Mouse (Mus musculus): ENCODE measurements at regions not wholly inside any gene's neighbourhood (a gene's known extent, or its start where the extent isn't known, plus 50 kb on each side); places are given as distances from the start of the nearest gene placed in this dataset.

DNA sequence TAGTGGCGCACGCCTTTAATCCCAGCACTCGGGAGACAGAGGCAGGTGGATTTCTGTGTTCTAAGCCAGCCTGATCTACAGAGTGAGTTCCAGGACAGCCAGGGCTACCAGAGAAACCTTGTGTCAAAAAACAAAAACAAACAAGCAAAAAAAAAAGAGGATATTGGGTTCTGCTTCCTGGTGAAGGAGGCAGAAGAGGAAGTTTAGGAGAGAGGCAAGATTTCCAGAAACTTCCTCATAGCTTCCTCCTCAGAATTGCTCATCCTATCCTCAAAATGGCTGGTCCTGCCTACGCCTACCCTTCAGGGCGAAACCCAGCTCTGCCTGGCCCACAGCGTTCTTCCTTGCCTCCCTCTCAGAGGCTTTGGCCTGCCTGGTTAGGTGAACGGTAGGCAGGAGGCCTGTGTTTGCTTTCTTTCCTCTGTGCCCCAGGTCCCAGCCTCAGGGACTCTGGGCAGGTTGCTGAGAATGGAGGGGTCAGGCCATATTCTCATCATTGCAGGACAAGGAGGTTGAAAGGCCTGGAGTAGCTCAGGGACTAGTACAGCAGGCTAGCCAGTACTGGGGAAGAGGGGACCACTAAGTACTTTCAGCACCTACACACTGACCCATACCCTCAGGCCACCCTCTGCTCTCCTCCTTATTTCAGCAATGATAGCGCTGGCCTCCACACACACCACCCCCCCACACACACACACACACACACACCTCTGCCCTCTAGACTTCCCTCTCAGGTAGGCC, 79.6 kb downstream of the Zfp36l2 start:
- DNase-seq (ENCODE audit: low spot score in 2 of 2): no peak

DNA sequence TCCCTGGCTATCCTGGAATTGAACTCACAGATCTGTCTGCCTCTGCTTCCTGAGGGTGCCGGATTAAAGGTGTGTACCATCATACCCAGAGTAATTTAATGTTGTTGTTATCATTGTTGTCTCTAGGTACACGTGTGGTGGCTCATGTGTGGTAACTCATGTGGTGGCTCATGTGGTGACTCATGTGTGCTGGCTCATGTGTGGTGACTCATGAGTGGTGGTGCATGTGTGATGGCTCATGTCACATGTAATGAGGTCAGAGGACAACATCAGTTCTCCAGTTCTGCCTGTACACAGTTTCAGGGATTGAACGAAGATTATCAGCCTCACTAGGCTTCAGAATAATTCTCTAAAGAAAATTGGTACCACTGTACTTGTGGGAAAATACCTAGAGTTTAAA, 80.2 kb downstream of the Zfp36l2 start:
- no peak for DNase-seq (ENCODE audit: low spot score in 2 of 2)

DNA sequence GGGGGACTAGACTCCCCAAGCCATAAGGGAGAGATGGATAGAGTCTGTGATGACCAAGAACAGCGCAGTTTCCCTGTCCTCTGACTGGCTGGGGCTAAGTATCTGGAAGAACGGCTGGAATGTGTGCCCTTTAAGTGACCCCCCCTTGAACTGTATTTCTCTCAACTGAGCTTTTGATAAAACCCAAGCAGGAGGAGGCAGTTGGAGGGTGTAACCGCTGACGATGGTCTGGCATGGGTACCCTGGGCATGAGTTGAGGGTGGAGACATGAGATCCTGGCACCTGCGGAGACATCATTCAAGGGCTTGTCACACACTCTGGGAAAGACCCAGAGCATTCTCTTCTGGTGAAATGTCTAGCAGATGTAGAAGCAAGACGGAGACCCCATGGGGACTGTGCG, 83.5 kb downstream of the Zfp36l2 start:
- DNase-seq (ENCODE audit: low spot score in 2 of 2): no peak

DNA sequence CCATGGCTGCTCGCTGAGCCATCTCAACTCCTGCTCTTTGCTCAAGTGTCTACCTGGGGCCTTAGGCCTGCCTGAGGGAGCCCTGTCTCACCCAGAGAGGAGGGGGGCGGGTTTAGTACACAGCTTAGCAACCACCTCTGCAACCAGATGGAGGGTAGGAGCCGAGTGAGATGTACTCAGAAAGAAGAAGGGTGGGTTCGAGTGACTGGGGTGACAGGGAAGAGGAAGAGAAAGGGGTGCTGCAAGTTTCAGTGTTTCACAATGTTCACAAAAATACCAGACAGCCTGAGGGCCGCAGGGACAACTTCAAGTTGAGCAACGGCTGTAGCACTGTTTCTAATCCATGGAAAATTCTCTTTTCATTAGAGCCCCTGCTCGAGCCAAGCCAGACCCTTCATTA, 84.4 kb downstream of the Zfp36l2 start:
- DNase-seq (ENCODE audit: low spot score in 2 of 2): peak in 1 of 2 experiments; percentile 17

DNA sequence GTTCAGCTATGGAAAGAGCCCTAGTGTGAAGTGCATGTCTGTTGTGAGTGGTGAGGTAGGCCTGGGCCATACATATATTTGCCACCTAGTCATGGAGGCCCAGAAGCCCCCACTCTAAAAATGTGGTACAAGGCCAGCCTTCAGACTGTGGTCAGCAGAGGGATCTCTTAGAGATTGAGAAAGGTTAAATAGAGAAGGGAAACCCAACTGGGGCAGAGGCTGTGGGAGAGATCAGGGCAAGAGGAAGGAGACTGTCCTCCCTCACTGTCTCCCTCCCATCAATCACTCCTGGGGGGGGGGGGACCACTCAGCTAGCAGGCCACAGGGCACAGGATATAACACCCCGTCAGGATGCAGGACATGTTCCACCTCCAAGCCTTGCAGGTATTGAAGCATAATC, 86.1 kb downstream of the Zfp36l2 start:
- no peak for DNase-seq (ENCODE audit: low spot score in 2 of 2)

DNA sequence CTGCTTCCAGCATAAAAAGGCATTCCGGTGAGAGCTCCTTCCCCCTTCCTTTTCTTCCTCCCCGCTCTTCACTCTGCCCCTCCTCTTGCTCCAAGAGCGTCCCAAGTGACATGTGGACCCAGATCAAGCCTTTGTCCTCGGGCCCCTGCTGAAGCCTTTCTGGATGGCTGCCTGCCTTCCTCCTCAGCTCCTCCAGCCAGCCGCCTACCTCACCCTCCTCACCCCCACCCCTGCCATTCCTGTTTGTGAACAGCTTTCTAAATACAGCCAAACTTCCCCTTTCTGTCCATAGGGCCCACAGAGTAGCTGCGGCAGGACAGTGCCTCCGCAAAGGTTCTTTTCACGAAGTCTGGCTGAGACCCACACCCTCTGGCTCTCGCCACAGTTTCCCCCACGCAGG, 87.2 kb downstream of the Zfp36l2 start:
- DNase-seq (ENCODE audit: low spot score in 2 of 2): peak in 1 of 2 experiments; percentile 14

DNA sequence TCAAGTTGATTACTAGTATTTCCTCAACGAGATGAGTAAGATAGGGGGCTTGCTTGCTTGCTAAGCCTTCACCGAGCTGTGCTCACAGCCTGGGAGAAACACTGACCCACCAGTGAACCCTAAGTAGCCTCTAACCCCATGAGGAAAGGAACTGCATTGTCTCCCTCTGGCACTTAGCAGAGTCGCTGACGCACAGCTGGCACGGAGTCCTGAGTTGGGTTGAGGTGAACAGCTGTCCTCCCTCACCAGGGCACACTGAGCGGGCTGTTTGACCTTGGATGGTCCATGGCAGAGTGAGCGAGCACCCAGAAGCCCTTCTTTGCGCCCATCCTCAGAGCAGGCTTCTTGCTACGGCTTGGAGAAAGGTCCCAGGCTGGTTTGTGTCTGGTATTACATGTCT, 88.0 kb downstream of the Zfp36l2 start:
- no peak for DNase-seq (ENCODE audit: low spot score in 2 of 2)

DNA sequence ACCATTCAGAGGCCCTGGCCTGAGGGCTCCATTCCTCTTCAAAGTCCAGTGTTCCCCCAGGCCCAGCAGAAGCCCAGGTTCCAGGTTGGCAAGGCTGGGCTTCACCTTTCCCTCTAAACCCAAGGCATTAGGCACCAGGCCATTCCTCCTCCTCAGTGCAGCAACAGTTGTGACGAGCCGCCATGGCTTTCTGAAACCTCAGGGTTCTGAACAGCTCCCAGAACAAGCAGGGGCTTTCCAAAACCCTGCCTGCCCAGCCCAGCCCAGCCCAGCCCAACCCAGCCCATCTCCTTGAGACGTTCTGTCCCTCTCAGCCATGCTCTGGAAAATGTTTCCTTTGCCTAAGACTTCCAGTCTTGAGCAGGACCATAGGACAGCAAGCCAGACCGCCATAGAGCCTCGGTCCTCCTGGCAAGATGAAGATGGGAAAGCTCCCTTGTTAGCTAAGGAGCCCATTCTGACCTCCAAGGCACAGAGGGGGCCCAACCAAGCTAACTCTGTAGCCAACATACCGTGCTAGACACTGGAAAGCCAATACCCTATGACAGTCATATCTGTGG, 89.8 kb downstream of the Zfp36l2 start:
- no peak for DNase-seq (ENCODE audit: low spot score in 2 of 2)

DNA sequence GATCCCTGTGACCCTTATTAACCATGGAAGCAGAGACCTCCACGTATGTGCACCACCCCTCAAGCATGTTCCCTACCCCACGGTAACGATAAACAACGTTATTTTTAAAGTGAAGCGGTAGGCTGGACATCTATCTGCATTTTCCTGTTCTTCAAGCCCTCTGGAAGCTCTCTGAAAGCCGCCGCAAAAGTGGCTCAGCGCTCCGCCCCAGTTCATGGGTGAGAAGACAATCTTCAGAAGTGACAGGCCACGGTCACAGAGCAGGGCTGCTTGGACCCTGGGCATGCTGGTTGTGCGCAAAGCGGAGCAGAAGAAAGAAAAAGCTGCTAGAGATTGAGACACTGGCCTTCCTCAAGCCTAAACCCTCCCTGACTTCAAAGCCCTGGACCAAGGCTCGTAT, 90.5 kb downstream of the Zfp36l2 start:
- no peak for DNase-seq (ENCODE audit: low spot score in 2 of 2)

DNA sequence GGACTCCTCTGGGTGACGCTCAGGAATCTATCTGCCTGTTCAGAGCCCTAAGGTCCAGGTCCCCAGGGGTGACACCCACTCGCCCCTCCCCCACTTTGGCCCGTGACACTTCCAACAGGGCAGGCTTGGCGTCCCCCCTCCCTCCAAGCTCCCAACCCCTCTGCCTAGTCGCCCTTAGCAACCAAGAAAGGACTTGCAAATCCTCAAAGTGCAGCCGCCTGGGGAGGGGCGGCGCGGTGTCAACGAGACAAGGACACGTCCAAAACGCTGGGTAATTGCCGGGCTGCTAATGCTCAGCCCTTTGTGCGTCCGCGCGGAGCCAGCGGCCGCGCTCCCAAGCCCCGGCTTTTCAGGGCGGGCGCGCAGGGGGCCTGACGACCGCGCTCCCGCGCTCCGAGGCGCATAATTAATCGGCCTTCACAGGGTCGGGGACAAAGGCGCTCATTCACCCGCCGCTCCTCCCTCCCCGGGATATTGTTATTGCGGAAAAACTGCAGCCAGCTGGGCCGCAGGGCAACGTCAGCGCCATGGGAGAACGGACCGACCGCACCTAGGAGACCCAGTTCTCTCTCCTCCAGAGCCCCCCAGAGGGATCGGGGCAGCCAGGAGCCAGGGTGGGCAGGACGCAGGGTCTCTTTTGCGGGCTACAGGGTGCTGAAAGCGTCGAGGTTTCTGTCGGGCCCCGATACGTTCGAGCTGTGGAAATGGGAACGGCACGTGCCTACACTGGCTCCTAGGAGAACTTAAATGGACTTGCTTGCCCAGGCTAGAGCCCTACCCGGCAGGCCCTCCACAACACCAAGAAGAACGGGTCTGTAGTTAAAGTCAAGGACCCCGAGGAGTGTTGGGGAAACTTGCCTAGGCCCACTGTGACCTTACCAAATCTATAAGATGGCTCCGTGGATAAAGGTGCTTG, 91.1 kb downstream of the Zfp36l2 start:
- peak; percentile 82 to 87 for DNase-seq (ENCODE audit: low spot score in 2 of 2)

DNA sequence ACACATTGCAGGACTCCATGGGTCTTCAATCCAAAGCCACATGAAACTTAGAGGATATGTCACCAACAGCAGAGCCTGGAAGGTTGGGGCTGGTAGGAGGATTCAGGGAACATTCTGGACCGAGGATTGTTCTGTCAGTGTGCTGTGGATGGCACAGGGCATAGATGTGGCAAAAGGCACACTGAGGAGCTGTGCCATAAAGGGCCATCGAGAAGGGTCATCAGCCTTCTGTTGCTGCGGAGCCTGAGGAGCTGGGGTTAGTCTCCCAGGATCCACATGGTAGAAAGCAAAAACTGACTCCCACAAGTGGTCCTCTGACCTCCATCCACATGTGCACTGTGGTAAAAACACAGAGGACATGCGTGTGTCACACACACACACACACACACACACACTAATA, 91.9 kb downstream of the Zfp36l2 start:
- no peak for DNase-seq (ENCODE audit: low spot score in 2 of 2)

DNA sequence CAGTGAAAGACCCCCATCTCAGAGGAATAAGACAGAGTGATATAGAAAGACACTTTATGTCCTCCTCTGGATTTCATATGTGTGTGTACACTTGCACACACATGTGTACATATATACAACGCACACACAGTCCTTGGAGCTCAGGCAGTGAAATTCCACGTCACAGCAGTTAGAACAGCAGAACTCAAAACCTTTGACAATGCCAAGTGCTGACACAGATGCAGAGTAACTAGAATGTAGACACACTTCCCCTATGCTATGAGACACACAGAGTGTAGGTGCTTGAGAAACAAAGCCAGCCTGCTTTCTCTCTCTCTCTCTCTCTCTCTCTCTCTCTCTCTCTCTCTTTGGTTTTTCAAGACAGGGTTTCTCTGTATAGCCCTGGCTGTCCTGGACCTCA, 92.7 kb downstream of the Zfp36l2 start:
- no peak for DNase-seq (ENCODE audit: low spot score in 2 of 2)

DNA sequence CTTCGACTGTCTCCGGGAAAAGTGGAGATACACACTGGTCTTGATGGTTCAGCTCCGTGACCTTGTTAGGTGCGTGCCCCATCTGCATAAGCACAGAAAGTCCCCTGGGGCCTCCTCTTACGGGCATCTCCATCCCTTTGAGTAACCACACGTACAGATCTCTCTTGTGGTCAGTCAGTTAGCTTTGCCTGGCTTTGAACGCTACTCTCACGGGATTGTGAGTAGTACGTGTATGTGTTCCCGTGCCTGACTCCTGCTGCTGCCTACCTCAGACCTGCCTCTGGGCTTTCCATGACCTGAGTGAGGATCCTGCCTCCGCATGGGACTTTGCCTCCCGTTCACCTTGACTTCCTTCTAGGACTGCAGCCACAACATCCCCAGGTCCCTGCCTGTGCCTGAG, 101.4 kb downstream of the Zfp36l2 start:
- no peak for DNase-seq (ENCODE audit: low spot score in 2 of 2)

DNA sequence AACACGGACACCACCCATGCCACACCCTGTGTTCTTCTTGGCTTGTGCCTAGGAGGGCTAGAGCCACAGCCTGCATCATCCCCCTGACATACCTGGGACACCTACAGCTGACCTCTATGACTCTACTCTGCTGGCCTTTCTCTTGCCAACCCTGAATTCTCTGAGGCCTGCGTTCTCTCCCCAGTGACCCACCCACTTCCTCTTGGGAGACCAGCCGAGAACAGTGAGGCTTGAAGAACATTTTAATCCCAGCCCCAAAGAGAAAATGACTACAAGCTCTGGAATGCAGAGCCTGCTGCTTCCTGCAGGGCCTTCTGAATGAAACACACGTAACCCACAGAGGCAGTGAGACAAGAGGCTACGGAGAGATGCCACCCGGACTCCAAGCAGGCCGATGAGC, 102.0 kb downstream of the Zfp36l2 start:
- no peak for DNase-seq (ENCODE audit: low spot score in 2 of 2)

DNA sequence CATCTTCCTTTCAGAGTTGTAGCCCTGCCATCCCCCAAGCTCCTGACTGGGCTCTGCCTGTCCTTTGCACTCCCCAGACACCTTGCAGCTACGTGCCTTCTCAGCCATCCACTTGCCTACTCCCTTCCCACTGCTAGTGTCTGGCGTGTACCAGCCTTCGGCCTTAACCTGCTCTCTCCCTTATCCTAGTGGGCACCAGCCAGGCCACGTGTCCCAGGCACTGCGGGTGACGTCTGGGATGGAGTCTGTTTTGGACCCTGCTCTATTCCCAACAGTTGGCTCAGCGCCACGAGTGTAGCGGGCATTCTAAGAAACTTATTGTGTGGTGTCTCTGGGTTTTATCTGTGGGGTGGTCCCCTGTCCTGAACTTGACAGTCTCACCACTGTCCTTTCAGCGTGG, 102.5 kb downstream of the Zfp36l2 start:
- no peak for DNase-seq (ENCODE audit: low spot score in 2 of 2)

DNA sequence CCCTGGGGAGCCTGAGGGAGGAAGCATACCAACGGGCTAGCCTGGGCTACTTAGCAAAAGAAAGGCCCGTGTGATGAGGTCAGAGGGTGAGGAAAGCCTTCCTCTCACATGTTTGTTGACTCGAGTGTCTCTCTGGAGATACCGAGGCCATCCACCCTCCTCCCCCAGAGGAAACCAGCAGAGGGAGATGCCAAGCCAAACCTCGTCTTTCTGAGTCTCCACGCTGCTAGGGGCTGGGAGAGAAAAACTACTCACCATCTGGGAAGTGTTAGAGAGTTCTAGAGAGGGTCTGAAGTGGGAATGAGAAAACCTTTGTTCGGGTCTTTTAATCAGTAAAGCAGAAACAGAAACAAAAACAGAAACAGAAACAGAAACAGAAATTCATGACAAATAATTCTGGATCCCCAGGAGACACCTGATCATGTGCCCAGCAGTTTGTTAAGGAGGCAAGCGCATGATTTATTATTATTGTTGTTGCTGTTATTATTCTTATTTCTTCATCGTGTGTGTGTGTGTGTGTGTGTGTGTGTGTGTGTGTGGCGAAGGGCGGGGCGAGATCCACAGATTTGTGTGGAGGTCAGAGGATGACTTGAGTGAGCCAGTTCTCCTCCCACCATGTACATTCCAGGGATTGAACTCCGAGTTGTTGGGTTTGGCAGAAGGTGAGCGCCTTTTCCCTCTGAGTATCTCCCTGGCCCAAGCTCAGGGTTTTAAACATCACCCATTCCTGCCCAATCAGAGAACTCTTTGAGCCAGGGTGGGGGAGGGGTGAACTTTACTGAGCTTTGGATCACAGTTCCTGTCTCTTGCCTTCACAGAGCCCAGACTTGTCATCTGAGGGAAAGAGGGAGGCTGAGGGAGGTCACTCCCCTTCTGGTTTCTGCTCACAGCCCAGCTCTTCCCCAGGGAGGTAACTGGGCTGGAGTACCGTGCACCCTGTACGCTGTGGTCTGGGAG, 104.2 kb downstream of the Zfp36l2 start:
- no peak for DNase-seq (ENCODE audit: low spot score in 2 of 2)

DNA sequence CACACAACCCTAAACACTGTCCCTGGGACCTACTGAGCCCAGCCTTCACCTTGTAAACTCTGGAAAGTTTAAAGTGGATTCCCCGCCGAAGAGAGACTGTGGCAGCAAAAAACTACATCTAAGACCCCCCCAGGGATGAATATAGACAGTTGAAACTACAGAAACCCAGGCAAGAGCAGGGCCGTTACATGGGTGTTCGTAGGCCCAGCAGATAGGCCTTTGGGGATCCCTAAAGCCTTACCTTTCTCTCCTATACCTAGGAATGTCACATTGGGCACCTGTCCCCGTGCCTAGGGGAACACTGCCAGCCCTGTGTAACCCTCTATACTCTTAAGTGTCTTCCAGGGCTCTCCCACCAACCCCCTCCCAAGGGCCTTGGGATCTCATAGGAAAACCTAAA, 105.2 kb downstream of the Zfp36l2 start:
- no peak for DNase-seq (ENCODE audit: low spot score in 2 of 2)

DNA sequence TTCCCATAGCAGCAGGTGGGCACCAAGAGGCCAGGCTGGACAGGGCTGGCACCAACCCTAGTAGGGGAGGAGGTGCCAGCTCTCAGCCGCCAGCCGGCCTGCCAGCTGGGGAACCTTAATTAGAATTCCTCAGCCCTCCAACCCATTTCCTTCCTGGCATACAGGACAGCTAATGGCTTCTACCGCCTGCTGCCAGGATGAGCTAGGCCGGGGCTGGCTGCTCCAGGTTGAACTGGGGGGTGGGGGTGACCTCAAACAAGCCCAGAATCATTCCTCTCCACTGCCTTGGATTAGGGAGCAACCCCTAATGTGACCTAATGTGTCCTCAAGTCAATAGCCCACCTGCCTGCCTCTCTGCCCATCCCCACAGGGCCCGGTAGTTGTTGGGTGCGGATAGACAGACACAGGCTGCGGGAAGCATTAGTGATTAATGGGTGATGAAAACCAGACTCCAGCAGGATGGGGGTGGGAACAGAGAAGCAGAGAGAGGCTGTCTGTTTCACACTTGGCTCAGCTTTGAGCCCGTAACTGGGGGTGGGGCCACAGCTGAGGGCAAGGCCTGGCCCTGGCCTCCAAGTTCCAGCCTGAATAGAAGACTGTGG, 105.9 kb downstream of the Zfp36l2 start:
- peak; percentile 75 to 79 for DNase-seq (ENCODE audit: low spot score in 2 of 2)

DNA sequence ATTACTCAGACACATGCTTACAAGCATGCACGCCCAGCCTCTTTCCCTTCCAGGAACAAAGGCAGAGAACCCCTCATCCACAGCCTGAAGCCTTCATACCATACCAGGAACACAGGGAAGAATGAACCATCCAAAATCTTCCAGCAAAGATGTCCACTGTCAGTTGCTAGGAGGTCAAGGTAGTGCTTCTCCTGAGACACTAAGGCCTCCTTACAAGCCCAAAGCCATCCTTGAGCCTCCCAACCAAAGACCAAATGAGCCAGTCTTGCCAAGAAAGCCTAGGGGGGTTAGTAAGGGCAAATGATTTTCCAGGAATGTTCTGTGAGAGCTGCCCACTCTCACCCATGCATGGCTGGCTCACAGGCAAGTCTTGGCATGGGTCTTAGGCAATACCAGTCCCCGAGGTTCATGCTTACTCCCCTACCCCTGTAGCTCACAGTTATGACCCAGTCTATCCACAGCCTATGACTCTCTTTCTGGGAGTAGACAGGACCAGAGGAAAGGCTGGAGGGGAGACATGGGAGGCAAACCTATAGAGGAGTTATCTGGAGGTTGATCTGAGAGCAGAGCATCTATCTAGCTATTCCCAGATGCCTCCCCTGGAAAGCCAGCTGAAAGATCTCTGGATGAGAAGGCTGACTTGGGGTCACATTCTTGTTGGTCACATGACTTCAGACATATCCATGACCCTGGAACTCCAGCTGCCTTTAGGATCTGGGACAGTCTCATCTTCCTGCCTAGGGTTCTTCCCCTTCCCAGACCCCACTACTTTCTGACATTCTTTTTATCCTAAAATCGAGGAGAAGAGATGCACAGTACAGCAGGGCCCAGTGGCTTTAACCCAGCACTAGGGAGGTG, 112.4 kb downstream of the Zfp36l2 start:
- DNase-seq (ENCODE audit: low spot score in 2 of 2): no peak

All from layer of hippocampus, adult 8-10 months (tissue).